Mouse (Mus musculus) olfactory bulb, adult 2 months (tissue): ENCODE results near the gene 2310022A10Rik.

ENCODE experiments used
- CTCF ChIP-seq: fragments of 200-500 bp; IDR thresholded peaks from 2 replicates; pipeline ENCODE4 v1.5.1; 2012; ENCODE audit warnings: low read depth, mild to moderate bottlenecking, low read length, moderate library complexity; ENCODE audit not compliant: insufficient read depth
- POLR2A ChIP-seq: fragments of 200-500 bp; IDR thresholded peaks from 2 replicates; pipeline ENCODE4 v1.6.1; 2012; ENCODE audit warnings: mild to moderate bottlenecking, low read depth, low read length, moderate library complexity; ENCODE audit not compliant: insufficient read depth

DNA sequence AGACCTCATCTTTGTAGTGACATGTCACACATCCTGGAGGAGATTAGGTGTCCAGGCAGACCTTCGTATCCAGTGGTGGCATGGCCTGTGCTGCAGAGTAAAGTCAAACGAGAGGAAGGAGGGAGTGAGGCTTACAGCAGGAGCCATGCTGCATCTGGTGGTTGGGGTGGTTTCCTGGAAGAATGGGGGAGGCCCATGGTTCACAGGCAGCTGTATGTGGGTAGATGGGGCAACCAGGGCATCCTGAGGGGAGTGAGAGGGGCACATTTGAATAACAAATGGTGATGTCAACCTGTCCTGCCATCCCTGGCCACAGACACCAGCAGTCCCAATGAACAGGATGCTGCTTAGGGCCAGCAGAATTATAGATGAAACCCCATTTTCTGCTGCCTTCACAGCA lies 56.7 kb downstream of the 2310022A10Rik start:
- no peak for TF ChIP-seq POLR2A
- no peak for TF ChIP-seq CTCF
